Mouse (Mus musculus): ENCODE measurements around the gene Bcl2l11. TPM values are rescaled to one million over a fixed set of nuclear protein-coding genes. Genes with fewer than 3 reads are reported as not detected.

The Bcl2l11 gene
- polyA plus RNA-seq, 1 experiment from 2014 or later: 29.9 TPM

DNA sequence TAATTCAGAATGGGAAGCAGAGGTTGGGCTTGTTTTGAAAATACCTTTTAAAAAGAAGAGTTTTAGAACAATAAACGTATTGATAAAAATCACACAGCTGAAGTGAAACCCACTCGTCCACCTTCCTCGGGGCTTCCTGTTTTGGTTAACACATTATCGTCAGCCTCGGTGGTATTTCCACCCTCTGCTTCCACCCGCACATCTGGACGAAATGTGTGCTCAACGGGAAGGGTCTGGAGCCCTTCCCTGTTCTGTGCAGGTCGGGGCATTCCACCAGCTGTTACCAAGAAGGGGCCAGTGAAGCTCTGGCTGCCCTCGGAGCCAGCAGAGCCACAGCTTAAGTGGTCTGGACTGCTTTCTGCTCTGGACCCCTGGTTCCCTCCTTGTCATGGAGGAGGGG, 63.9 kb downstream of the Bcl2l11 start:
- no peaks in the 10 kb centered on the region; the same call in 1 of the 2 replicates for H3K27me3 ChIP-seq
- H3K9ac ChIP-seq (replicated peaks): no peak overlapping the region
- H3K4me1 ChIP-seq (replicated peaks): peaks cover 13% of the 10 kb centered on the region
- 15% methylated on average over 10 of the region's 10 CpGs for WGBS
- H3K4me2 ChIP-seq: peak overlapping the region; percentile 34
- H3K9me3 ChIP-seq: no peaks in the 10 kb centered on the region
- peak; percentile 63 for ATAC-seq (ENCODE audit: insufficient number of reproducible peaks, insufficient read depth, low FRiP score, low TSS enrichment, low read depth)
- no peaks in the 10 kb centered on the region for H3K36me3 ChIP-seq
- H3K4me3 ChIP-seq (replicated peaks): no peak overlapping the region
- peak overlapping the region; percentile 62 for H3K27ac ChIP-seq

DNA sequence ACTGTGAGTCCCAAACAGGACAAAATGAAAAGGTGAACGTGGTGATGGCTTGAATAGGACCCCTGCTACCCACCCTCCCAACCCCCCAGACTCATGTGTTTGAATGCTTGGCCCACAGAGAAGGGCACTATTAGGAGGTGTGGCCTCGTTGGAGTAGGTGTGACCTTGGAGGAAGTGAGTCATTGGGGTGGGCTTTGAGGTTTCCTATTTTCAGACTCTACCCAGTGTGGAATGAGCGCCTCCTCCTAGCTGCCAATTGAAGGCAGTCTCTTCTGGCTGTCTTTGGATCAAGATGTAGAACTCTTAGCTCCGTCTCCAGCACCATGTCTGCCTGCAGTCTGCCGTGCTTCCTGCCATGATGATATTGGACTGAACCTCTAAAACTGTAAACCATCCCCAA, 64.4 kb downstream of the Bcl2l11 start:
- Histone ChIP-seq H3K27ac (peak overlapping the region; percentile 62; the same call in 1 of the 2 replicates), H3K9me3 (no peaks in the 10 kb centered on the region), H3K4me3 (replicated peaks) (no peak overlapping the region), H3K27me3 (no peaks in the 10 kb centered on the region; the same call in 1 of the 2 replicates), H3K9ac (replicated peaks) (no peak overlapping the region), H3K4me1 (replicated peaks) (peaks cover 13% of the 10 kb centered on the region), H3K36me3 (no peaks in the 10 kb centered on the region), H3K4me2 (peak overlapping the region; percentile 34)
- 73% methylated on average over 5 of the region's 5 CpGs for WGBS
- peak; percentile 43; the same call in 1 of the 2 replicates for ATAC-seq (ENCODE audit: insufficient number of reproducible peaks, insufficient read depth, low FRiP score, low TSS enrichment, low read depth)

DNA sequence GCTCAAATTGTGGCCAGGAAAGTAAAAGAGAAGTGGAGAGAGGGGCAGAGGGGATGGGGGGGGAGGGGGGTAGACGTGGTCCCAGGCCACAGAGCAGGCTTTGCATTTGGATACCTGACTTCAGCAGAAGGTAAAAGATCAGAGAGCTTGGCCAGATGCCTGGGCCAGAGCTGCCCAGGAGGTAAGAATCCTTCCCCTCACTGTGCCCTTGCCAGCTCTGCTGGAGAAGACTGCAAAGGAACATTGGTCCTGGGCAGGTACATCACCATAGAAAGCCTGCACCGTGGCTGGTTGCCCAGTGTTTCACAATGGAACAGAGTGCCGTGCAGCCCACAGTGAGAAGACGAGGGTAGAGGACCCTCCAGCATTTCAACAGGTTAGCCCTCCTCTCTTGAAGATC, 67.6 kb downstream of the Bcl2l11 start:
- Histone ChIP-seq H3K36me3 (no peaks in the 10 kb centered on the region), H3K4me2 (no peak overlapping the region), H3K27me3 (no peaks in the 10 kb centered on the region; the same call in 1 of the 2 replicates), H3K27ac (no peak overlapping the region), H3K9me3 (no peaks in the 10 kb centered on the region), H3K4me3 (replicated peaks) (no peak overlapping the region), H3K4me1 (replicated peaks) (peaks cover 13% of the 10 kb centered on the region), H3K9ac (replicated peaks) (no peak overlapping the region)
- WGBS: 65% methylated on average over 4 of the region's 4 CpGs
- ATAC-seq (ENCODE audit: insufficient number of reproducible peaks, insufficient read depth, low FRiP score, low TSS enrichment, low read depth): no peak

DNA sequence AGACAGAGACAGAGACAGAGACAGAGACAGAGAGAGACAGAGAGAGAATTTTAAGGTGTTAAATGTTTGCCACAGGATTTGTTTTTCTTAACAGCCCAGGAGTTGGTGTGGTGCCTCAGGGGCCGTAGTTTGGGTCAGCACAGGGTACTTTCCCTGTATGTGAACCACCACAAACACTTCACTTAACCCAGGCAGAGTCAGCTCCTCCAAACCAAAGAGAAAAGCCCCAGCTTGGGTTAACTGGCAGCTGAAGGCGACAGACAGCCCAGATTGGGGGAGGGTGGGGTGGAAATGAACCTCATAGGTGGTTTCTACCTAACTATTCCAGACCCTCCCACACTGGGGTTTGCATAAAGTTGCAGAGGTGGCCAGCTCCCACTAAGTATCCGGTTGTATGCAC, 71.5 kb downstream of the Bcl2l11 start:
- Histone ChIP-seq H3K9me3 (no peaks in the 10 kb centered on the region), H3K36me3 (no peaks in the 10 kb centered on the region), H3K4me1 (replicated peaks) (no peaks in the 10 kb centered on the region), H3K4me2 (no peak overlapping the region), H3K4me3 (replicated peaks) (no peak overlapping the region), H3K9ac (replicated peaks) (no peak overlapping the region), H3K27me3 (no peaks in the 10 kb centered on the region; the same call in 1 of the 2 replicates), H3K27ac (no peak overlapping the region)
- WGBS: 81% methylated on average over 3 of the region's 3 CpGs
- ATAC-seq (ENCODE audit: insufficient number of reproducible peaks, insufficient read depth, low FRiP score, low TSS enrichment, low read depth): no peak

DNA sequence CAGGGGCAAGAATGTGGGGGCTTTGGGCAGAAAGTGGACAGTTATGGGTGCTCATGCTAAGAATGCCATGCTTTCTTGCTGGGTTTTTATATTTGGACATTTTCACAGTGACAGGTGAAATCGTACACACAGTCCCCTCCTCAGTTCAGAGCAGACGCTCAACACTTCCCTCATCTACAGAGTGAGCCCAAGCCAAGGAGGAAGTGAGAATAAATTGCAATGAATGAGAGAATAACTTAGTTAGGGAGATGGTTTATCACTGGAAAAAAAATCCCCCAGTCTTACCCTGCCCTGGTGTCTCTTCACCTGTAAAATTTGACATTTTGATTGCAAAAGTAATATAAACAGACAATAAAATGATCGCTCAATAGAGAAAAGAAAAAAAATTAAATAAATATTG, 77.3 kb downstream of the Bcl2l11 start:
- ATAC-seq (ENCODE audit: insufficient number of reproducible peaks, insufficient read depth, low FRiP score, low TSS enrichment, low read depth): no peak
- H3K4me1 ChIP-seq (replicated peaks): no peaks in the 10 kb centered on the region
- 85% methylated on average over 3 of the region's 3 CpGs for WGBS

DNA sequence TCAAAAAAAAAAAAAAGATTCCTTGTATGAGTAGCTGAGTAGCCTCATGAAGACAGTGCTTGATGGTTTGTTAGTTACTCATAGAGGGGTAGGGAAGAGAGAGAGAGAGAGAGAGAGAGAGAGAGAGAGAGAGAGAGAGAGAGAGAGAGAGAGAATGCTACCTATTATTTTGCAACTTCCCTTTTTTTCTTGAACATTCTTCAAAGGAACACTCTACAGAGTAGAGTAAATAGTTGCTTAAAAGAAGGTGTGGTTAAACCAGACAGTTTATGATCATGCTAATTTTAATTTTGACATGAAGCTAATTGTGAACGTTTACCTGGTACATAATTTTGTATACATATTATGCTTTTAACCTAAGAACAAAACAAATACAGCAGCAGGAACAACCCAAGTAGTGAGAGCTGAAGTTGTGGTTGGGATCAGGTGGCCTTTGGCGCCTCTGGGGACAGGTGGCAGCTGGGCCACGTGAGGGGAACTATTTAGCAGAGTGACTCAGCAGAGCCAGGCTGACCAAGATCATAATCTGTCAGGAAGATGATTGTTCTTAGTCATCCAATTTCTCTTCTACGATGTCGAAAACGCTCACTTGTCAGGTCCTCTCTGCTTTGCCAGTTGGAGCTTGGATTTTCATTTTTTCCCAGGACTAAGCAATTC, 78.0 kb downstream of the Bcl2l11 start:
- Histone ChIP-seq H3K27ac (no peak overlapping the region), H3K9ac (replicated peaks) (no peak overlapping the region), H3K9me3 (no peaks in the 10 kb centered on the region), H3K4me1 (replicated peaks) (no peaks in the 10 kb centered on the region), H3K4me3 (replicated peaks) (no peak overlapping the region), H3K27me3 (no peaks in the 10 kb centered on the region), H3K36me3 (no peaks in the 10 kb centered on the region), H3K4me2 (no peak overlapping the region)
- WGBS: 85% methylated on average over 6 of the region's 6 CpGs
- no peak for ATAC-seq (ENCODE audit: insufficient number of reproducible peaks, insufficient read depth, low FRiP score, low TSS enrichment, low read depth)

More for the DNA sequence above, 77.3 kb downstream of the Bcl2l11 start:
- H3K9ac ChIP-seq (replicated peaks): no peak overlapping the region
- no peak overlapping the region for H3K27ac ChIP-seq
- H3K4me3 ChIP-seq (replicated peaks): no peak overlapping the region
- H3K9me3 ChIP-seq: no peaks in the 10 kb centered on the region
- H3K36me3 ChIP-seq: no peaks in the 10 kb centered on the region
- no peak overlapping the region for H3K4me2 ChIP-seq
- no peaks in the 10 kb centered on the region for H3K27me3 ChIP-seq

DNA sequence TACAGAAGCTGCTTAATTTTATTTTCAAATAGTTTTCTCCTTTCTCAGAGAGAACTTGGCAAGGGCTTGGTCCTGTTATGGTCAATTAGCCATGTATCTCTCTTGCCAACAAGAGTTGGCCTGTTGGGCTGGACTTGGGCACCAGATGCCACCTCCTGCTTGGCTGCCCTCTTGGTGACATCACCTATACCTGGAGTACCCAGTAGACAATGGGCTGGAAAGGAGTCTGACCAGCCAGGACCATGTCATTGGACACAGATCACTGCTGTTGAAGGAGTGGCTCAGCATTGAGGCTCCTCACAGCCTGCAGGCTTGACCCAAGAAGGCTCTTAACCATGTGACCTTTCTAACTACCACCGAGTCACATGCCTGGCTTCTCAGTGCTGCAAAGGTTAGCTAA, 82.7 kb downstream of the Bcl2l11 start:
- Histone ChIP-seq H3K4me3 (replicated peaks) (no peak overlapping the region), H3K27me3 (0 out of 2 replicates have a peak, but pooled peaks cover 6% of the 10 kb centered on the region), H3K9me3 (no peaks in the 10 kb centered on the region), H3K27ac (no peak overlapping the region), H3K9ac (replicated peaks) (no peak overlapping the region), H3K4me1 (replicated peaks) (peaks cover 26% of the 10 kb centered on the region), H3K4me2 (no peak overlapping the region), H3K36me3 (no peaks in the 10 kb centered on the region)
- WGBS: 96% methylated on average over 1 of the region's 1 CpGs
- ATAC-seq (ENCODE audit: insufficient number of reproducible peaks, insufficient read depth, low FRiP score, low TSS enrichment, low read depth): no peak

DNA sequence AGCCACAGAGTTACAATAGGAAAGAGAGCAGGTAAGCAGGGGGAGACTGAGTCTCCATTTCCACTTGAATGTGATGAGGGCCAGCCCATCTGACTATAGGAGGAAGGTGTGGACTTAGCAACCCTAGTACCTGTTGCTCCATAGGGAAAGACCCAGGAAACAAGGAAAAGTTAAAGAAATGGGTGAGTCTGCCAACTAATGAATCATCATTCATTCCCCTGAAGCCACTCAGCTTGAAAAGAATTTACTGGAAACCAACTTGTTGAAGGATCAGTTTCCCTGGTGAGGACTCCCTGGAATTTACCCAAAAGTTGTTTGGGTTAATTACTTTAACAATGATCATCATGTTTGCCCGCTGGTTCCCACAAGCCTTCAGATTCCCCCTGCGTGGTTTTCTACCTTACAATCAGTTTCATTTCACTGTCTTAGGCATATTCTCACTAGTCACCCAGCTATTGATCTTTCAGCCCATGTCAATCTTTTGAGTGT, 84.0 kb downstream of the Bcl2l11 start:
- Histone ChIP-seq H3K4me2 (no peak overlapping the region), H3K36me3 (no peaks in the 10 kb centered on the region), H3K4me3 (replicated peaks) (no peak overlapping the region), H3K4me1 (replicated peaks) (peaks cover 26% of the 10 kb centered on the region), H3K9ac (replicated peaks) (no peak overlapping the region), H3K27me3 (0 out of 2 replicates have a peak, but pooled peaks cover 6% of the 10 kb centered on the region), H3K27ac (no peak overlapping the region), H3K9me3 (no peaks in the 10 kb centered on the region)
- WGBS: 61% methylated on average over 2 of the region's 2 CpGs
- ATAC-seq (ENCODE audit: insufficient number of reproducible peaks, insufficient read depth, low FRiP score, low TSS enrichment, low read depth): no peak

DNA sequence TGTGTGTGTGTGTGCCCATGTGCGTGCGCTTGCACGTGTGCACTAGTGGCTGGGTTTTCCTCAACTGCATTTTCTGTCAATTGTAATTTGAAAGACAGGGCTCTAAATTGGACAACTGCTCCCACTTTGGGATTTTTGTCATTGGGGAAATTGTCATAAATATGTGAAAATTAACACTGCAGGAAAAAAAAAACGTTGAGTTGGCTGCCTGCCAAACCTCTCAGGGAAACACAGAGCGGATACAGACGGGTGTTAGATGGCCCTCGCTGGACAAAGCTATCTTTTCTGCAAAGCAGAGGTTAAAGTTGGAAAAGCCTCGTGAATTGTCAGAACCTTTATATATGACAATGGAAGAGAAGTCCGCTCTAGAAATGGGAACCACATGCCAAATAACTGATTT, 84.5 kb downstream of the Bcl2l11 start:
- Histone ChIP-seq H3K27me3 (0 out of 2 replicates have a peak, but pooled peaks cover 6% of the 10 kb centered on the region), H3K4me2 (no peak overlapping the region), H3K9me3 (no peaks in the 10 kb centered on the region), H3K9ac (replicated peaks) (no peak overlapping the region), H3K4me3 (replicated peaks) (no peak overlapping the region), H3K27ac (no peak overlapping the region), H3K36me3 (no peaks in the 10 kb centered on the region), H3K4me1 (replicated peaks) (peaks cover 26% of the 10 kb centered on the region)
- ATAC-seq (ENCODE audit: insufficient number of reproducible peaks, insufficient read depth, low FRiP score, low TSS enrichment, low read depth): no peak
- WGBS: 45% methylated on average over 9 of the region's 9 CpGs

DNA sequence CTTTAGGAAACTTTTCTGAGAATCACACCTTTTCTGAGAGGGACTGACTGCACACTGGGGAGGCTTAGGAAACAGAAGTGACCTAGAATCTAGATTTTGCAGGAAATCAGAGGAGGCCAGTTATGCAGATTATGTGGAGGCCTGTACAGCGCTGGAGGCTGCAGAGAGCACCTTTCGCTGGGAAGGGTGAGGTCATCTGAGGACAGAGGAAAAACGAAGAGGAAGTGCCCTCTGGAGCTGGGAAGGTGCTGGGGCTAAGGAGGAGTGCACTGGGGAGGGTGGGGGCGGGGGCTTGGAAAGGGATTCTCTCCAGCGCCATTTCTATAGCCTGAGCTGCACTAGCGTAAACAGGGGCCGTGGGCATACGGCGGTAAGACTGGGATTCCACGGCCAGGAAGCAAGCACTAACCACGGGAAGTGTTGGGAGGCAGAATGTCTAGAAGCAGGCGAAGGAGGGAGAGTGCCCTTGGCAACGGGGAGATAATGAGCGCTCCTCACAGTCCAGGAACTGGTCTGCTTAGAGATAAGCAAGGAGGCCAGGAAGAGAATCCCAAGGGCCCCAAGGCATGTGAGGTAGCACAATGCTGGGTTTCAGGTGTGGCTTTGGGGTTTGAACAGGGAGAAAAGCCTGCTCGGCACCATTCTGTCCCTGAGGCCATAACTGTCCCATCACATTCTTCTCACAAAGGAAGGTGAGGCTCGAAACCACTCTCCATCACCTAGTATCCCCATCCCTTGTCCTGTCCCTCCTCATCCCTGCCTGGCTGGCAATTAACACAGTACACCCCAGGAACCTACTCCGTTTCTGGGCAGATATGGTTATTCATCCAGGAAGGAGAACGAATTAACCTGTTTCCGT, 85.4 kb downstream of the Bcl2l11 start:
- peaks cover 26% of the 10 kb centered on the region for H3K4me1 ChIP-seq (replicated peaks)
- peak overlapping the region; percentile 13; the same call in 1 of the 2 replicates for H3K27ac ChIP-seq
- H3K4me2 ChIP-seq: peak overlapping the region; percentile 45
- no peak overlapping the region for H3K4me3 ChIP-seq (replicated peaks)
- H3K27me3 ChIP-seq: 0 out of 2 replicates have a peak, but pooled peaks cover 6% of the 10 kb centered on the region
- no peak for ATAC-seq (ENCODE audit: insufficient number of reproducible peaks, insufficient read depth, low FRiP score, low TSS enrichment, low read depth)
- H3K36me3 ChIP-seq: no peaks in the 10 kb centered on the region
- H3K9ac ChIP-seq (replicated peaks): 0 out of 2 replicates have a peak overlapping the region, but pooled peaks have one; percentile 18
- WGBS: 12% methylated on average over 19 of the region's 19 CpGs
- no peaks in the 10 kb centered on the region for H3K9me3 ChIP-seq

DNA sequence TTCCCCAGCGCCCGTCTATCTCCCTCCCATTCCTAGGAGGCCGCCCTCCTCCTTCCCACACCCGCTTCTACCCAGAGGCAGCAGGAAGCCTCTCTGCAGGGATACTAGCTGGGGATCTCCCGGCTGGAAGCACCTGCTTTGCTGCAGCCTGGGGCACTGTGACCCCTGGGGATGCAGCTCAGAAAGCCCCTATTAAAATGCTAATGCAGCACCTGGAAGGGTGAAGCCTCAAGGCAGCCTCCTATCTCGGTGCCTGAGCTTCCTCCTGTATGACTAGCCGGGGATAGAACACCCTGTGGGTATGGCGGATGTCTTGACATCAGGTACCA, 86.0 kb downstream of the Bcl2l11 start:
- H3K4me2 ChIP-seq: 0 out of 2 replicates have a peak overlapping the region, but pooled peaks have one; percentile 45
- no peak overlapping the region for H3K4me3 ChIP-seq (replicated peaks)
- H3K36me3 ChIP-seq: no peaks in the 10 kb centered on the region
- no peak overlapping the region for H3K9ac ChIP-seq (replicated peaks)
- 0 out of 2 replicates have a peak, but pooled peaks cover 6% of the 10 kb centered on the region for H3K27me3 ChIP-seq
- peaks cover 26% of the 10 kb centered on the region for H3K4me1 ChIP-seq (replicated peaks)
- H3K9me3 ChIP-seq: no peaks in the 10 kb centered on the region
- 26% methylated on average over 8 of the region's 8 CpGs for WGBS
- H3K27ac ChIP-seq: no peak overlapping the region
- ATAC-seq (ENCODE audit: insufficient number of reproducible peaks, insufficient read depth, low FRiP score, low TSS enrichment, low read depth): no peak

Measured in limb, embryonic 12.5 days (tissue).